Mouse (Mus musculus): Measurements from ENCODE around the gene BC017158.

BC017158 gene

GRCm38 (mm10) chr7:128235481-128235880 is 62.5 kb downstream of the BC017158 start:
- CTCF ChIA-PET, result interaction anchor here (0.5 kb wide), 1 partner anchor 330 kb away, joined by 4 read pairs; no protein-coding TSS in a partner anchor

- CTCF ChIA-PET, result no interaction called here
These were observed 63.2 kb downstream of the BC017158 start for GRCm38 (mm10) chr7:128234796-128235195.

GRCm38 (mm10) chr7:128231741-128232140 is 66.2 kb downstream of the BC017158 start:
- CTCF ChIA-PET, result no interaction called here
